Mouse (Mus musculus): Measurements from ENCODE around the gene Zfp36l2.
"Not testable (repeated sequence)": the region's sequence is repeated elsewhere in the genome, so short reads cannot be mapped to it uniquely, and the experiment has no call there.

Gene Zfp36l2

GRCm38 (mm10) chr17:84194282-84195002 lies 6.7 kb upstream of the Zfp36l2 start:
- no peak for DNase-seq

GRCm38 (mm10) chr17:84193411-84193810 lies 5.7 kb upstream of the Zfp36l2 start:
- DNase-seq, result no peak

GRCm38 (mm10) chr17:84191946-84192345 lies 4.2 kb upstream of the Zfp36l2 start:
- DNase-seq, result no peak

GRCm38 (mm10) chr17:84190885-84191284 lies 3.1 kb upstream of the Zfp36l2 start:
- DNase-seq, result peak; percentile 63 to 80

- DNase-seq, result no peak
These were observed 1.5 kb upstream of the Zfp36l2 start for GRCm38 (mm10) chr17:84189127-84189854.

GRCm38 (mm10) chr17:84188374-84188961 lies 721 bp upstream of the Zfp36l2 start:
- DNase-seq, result peak; percentile 63 to 67

- DNase-seq, result not testable (repeated sequence)
These were observed 483 bp downstream of the Zfp36l2 start for GRCm38 (mm10) chr17:84187264-84187663.

- peak in 1 of 2 experiments; percentile 19 for DNase-seq
These were observed 1.1 kb downstream of the Zfp36l2 start for GRCm38 (mm10) chr17:84186451-84187202.

- peak in 1 of 2 experiments; percentile 27 for DNase-seq
These were observed 1.9 kb downstream of the Zfp36l2 start for GRCm38 (mm10) chr17:84185581-84186450.

GRCm38 (mm10) chr17:84185011-84185411 lies 2.7 kb downstream of the Zfp36l2 start:
- no peak for DNase-seq

GRCm38 (mm10) chr17:84183291-84183781 lies 4.4 kb downstream of the Zfp36l2 start:
- peak; percentile 30 to 44 for DNase-seq

GRCm38 (mm10) chr17:84182311-84183271 lies 5.2 kb downstream of the Zfp36l2 start:
- no peak for DNase-seq

GRCm38 (mm10) chr17:84181502-84182310 lies 6.0 kb downstream of the Zfp36l2 start:
- no peak for DNase-seq

- no peak for DNase-seq
These were observed 6.8 kb downstream of the Zfp36l2 start for GRCm38 (mm10) chr17:84180715-84181501.

- no peak for DNase-seq
These were observed 7.8 kb downstream of the Zfp36l2 start for GRCm38 (mm10) chr17:84179973-84180365.

GRCm38 (mm10) chr17:84179026-84179972 lies 8.4 kb downstream of the Zfp36l2 start:
- DNase-seq, result no peak

- DNase-seq, result no peak
These were observed 10.3 kb downstream of the Zfp36l2 start for GRCm38 (mm10) chr17:84177481-84177880.

GRCm38 (mm10) chr17:84176446-84176845 lies 11.3 kb downstream of the Zfp36l2 start:
- no peak for DNase-seq

Measured in cerebellum, adult 18-20 months (tissue).